Mouse (Mus musculus): Measurements from ENCODE around the gene Gm10800.
"Not testable (repeated sequence)": the region's sequence is repeated elsewhere in the genome, so short reads cannot be mapped to it uniquely, and the experiment has no call there.

- not testable (repeated sequence) for TF ChIP-seq CTCF, POLR2A (IDR thresholded peaks at IDR 0.05; ENCODE audit: insufficient read depth, low read depth, low read length)
Measured at GRCm38 (mm10) chr2:98667201-98667600, at the start of gene Gm10800.
